Mouse (Mus musculus): ENCODE measurements around the gene Ncl. TPM values are rescaled to one million over a fixed set of nuclear protein-coding genes. Genes with fewer than 3 reads are reported as not detected.
"Not testable (repeated sequence)": the region's sequence is repeated elsewhere in the genome, so short reads cannot be mapped to it uniquely, and the experiment has no call there.

The Ncl gene
- polyA plus RNA-seq, 1 experiment from 2014 or later = 467 TPM

DNA sequence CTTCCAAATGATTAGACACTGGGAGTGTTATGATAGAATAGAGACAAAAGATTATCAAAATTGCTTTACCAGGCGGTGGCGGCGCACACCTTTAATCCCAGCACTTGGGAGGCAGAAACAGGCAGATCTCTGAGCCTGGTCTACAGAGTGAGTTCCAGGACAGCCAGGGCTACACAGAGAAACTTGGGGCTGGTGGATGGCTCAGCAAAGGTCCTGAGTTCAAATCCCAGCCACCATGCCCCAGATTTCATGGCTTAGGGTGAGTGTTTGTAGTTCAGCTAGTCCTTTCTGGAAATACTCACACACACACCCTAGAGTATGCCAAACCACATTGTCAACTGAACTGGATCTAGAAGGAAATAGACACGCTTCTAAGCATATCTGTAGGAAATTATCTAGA lies 14.1 kb downstream of the Ncl start:
- Histone ChIP-seq H3K4me3 (replicated peaks) (no peak overlapping the region), H3K27ac (no peak overlapping the region), H3K36me3 (peaks cover 40% of the 10 kb centered on the region), H3K4me1 (replicated peaks) (no peaks in the 10 kb centered on the region), H3K27me3 (no peaks in the 10 kb centered on the region), H3K9ac (replicated peaks) (no peak overlapping the region), H3K9me3 (no peaks in the 10 kb centered on the region), H3K4me2 (no peak overlapping the region)
- ATAC-seq (ENCODE audit: insufficient number of reproducible peaks, insufficient read depth, low FRiP score, low TSS enrichment, low read depth) = no peak
- WGBS = 96% methylated on average over 4 of the region's 4 CpGs

GRCm38 (mm10) chr1:86343969-86344861 lies 15.0 kb downstream of the Ncl start:
- no peak for ATAC-seq (ENCODE audit: insufficient number of reproducible peaks, insufficient read depth, low FRiP score, low TSS enrichment, low read depth)
- H3K4me3 ChIP-seq (replicated peaks) = no peak overlapping the region
- no peak overlapping the region for H3K4me2 ChIP-seq
- no peaks in the 10 kb centered on the region for H3K27me3 ChIP-seq
- no peaks in the 10 kb centered on the region for H3K9me3 ChIP-seq
- H3K36me3 ChIP-seq = peaks cover 31% of the 10 kb centered on the region
- no peaks in the 10 kb centered on the region for H3K4me1 ChIP-seq (replicated peaks)
- H3K27ac ChIP-seq = no peak overlapping the region
- 63% methylated on average over 4 of the region's 4 CpGs for WGBS
- H3K9ac ChIP-seq (replicated peaks) = no peak overlapping the region

DNA sequence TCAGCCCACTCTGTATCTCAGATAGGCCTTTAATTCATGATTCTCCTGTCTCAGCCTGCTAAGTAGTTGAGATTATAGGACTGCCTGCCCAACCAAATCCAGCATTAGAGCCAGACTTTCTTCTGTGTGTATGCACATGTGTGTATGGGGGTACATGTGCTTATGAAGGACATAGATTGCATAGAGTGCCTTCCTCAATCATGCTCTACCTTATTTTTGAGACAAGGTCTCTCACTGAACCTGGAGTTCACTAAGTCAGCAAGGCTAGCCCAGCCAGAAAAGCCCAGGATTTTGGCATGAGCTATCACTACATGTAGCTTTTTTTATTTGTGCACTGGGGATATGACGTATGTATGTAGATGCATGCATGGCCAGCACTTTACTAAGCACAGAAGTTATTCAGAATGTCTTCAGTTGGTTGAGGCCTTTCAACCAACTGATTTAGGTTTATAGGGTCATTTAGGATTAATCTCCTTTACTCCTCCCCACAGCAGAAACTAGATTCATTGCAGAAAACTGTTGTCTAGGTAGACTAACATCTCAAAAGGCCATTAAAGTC lies 16.0 kb downstream of the Ncl start:
- Histone ChIP-seq H3K4me3 (replicated peaks) (no peak overlapping the region), H3K9me3 (no peaks in the 10 kb centered on the region), H3K27me3 (no peaks in the 10 kb centered on the region), H3K4me1 (replicated peaks) (no peaks in the 10 kb centered on the region), H3K4me2 (no peak overlapping the region), H3K27ac (no peak overlapping the region), H3K36me3 (peaks cover 21% of the 10 kb centered on the region), H3K9ac (replicated peaks) (no peak overlapping the region)
- ATAC-seq (ENCODE audit: insufficient number of reproducible peaks, insufficient read depth, low FRiP score, low TSS enrichment, low read depth) = no peak
- WGBS = 86% methylated on average over 1 of the region's 1 CpGs

DNA sequence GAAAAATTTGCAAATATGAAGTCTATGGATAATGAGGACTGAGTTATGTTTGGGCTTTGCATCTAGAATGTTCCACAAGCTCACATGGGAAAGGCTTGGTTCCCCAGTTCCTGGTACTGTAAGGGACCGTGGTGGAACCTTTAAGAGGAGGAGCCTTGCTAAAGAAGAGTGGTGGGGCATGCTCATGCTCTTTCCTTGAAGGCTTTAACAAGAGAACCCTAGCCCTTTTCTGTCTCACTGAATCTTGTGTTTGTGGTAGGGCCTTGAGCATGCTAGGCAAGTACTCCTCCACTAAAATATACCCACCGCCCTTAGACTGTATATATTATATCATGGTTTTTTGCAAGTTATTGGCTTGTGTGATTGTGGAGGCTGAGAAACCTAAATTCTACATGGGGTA lies 16.8 kb downstream of the Ncl start:
- Histone ChIP-seq H3K9ac (replicated peaks) (no peak overlapping the region), H3K27ac (no peak overlapping the region), H3K4me1 (replicated peaks) (no peaks in the 10 kb centered on the region), H3K4me3 (replicated peaks) (no peak overlapping the region), H3K36me3 (peaks cover 13% of the 10 kb centered on the region), H3K27me3 (no peaks in the 10 kb centered on the region), H3K4me2 (no peak overlapping the region), H3K9me3 (no peaks in the 10 kb centered on the region)
- 94% methylated on average over 2 of the region's 2 CpGs for WGBS
- no peak for ATAC-seq (ENCODE audit: insufficient number of reproducible peaks, insufficient read depth, low FRiP score, low TSS enrichment, low read depth)

- not testable (repeated sequence) for H3K27me3 ChIP-seq; H3K27ac ChIP-seq; H3K4me2 ChIP-seq; H3K4me3 ChIP-seq (replicated peaks); ATAC-seq (ENCODE audit: insufficient number of reproducible peaks, insufficient read depth, low FRiP score, low TSS enrichment, low read depth); H3K9me3 ChIP-seq; H3K4me1 ChIP-seq (replicated peaks); H3K36me3 ChIP-seq; H3K9ac ChIP-seq (replicated peaks)
- WGBS = 94% methylated on average over 2 of the region's 2 CpGs
These were observed 18.1 kb downstream of the Ncl start for GRCm38 (mm10) chr1:86341096-86341495.

GRCm38 (mm10) chr1:86339156-86339812 lies 19.9 kb downstream of the Ncl start:
- Histone ChIP-seq H3K9ac (replicated peaks) (no peak overlapping the region), H3K4me3 (replicated peaks) (no peak overlapping the region), H3K4me1 (replicated peaks) (no peaks in the 10 kb centered on the region), H3K9me3 (no peaks in the 10 kb centered on the region), H3K27ac (no peak overlapping the region), H3K36me3 (no peaks in the 10 kb centered on the region), H3K4me2 (no peak overlapping the region), H3K27me3 (no peaks in the 10 kb centered on the region)
- WGBS = 28% methylated on average over 4 of the region's 4 CpGs
- ATAC-seq (ENCODE audit: insufficient number of reproducible peaks, insufficient read depth, low FRiP score, low TSS enrichment, low read depth) = no peak

DNA sequence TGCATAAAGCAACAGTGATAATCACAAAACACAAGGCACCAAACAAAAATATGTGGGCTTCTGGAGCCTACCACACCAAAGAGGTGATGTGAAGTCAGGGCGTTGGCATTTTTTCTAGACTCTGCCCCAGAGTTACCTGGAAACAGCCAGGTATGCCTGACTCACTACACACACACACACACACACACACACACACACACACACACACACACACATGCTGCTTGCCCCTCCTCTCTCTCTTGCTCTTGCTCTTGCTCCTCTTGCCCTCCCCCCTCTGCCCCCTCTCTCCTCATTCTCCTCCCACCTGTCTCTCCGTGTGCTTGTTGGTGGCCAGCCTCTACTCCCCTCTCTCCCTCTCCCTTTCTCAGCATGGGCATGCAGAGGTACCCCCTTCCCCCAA lies 22.9 kb downstream of the Ncl start:
- ATAC-seq (ENCODE audit: insufficient number of reproducible peaks, insufficient read depth, low FRiP score, low TSS enrichment, low read depth) = no peak
- Histone ChIP-seq H3K9me3 (no peaks in the 10 kb centered on the region), H3K4me1 (replicated peaks) (no peaks in the 10 kb centered on the region), H3K4me3 (replicated peaks) (no peak overlapping the region), H3K9ac (replicated peaks) (no peak overlapping the region), H3K4me2 (no peak overlapping the region), H3K36me3 (no peaks in the 10 kb centered on the region), H3K27me3 (no peaks in the 10 kb centered on the region), H3K27ac (no peak overlapping the region)
- WGBS = 32% methylated on average over 2 of the region's 2 CpGs

- ATAC-seq (ENCODE audit: insufficient number of reproducible peaks, insufficient read depth, low FRiP score, low TSS enrichment, low read depth) = no peak
- no peak overlapping the region for H3K27ac ChIP-seq
- H3K36me3 ChIP-seq = no peaks in the 10 kb centered on the region
- peaks cover 3% of the 10 kb centered on the region; the same call in 1 of the 2 replicates for H3K9me3 ChIP-seq
- H3K9ac ChIP-seq (replicated peaks) = no peak overlapping the region
- H3K27me3 ChIP-seq = no peaks in the 10 kb centered on the region
- WGBS = 86% methylated on average over 8 of the region's 8 CpGs
- no peak overlapping the region for H3K4me2 ChIP-seq
- H3K4me1 ChIP-seq (replicated peaks) = no peaks in the 10 kb centered on the region
- H3K4me3 ChIP-seq (replicated peaks) = no peak overlapping the region
These were observed 38.3 kb downstream of the Ncl start for GRCm38 (mm10) chr1:86320822-86321413.

- peaks cover 15% of the 10 kb centered on the region; the same call in 1 of the 2 replicates for H3K27me3 ChIP-seq
- 33% methylated on average over 15 of the region's 15 CpGs for WGBS
- H3K27ac ChIP-seq = no peak overlapping the region
- no peak overlapping the region for H3K9ac ChIP-seq (replicated peaks)
- H3K4me1 ChIP-seq (replicated peaks) = peaks cover 12% of the 10 kb centered on the region
- H3K4me3 ChIP-seq (replicated peaks) = no peak overlapping the region
- ATAC-seq (ENCODE audit: insufficient number of reproducible peaks, insufficient read depth, low FRiP score, low TSS enrichment, low read depth) = no peak
- H3K4me2 ChIP-seq = no peak overlapping the region; the same call in 1 of the 2 replicates
- no peaks in the 10 kb centered on the region for H3K9me3 ChIP-seq
- H3K36me3 ChIP-seq = no peaks in the 10 kb centered on the region
These were observed 45.5 kb downstream of the Ncl start for GRCm38 (mm10) chr1:86313772-86314125.

GRCm38 (mm10) chr1:86313096-86313771 lies 46.0 kb downstream of the Ncl start:
- Histone ChIP-seq H3K9ac (replicated peaks) (no peak overlapping the region), H3K27me3 (peaks cover 15% of the 10 kb centered on the region; the same call in 1 of the 2 replicates), H3K4me2 (no peak overlapping the region; the same call in 1 of the 2 replicates), H3K27ac (no peak overlapping the region), H3K4me1 (replicated peaks) (peaks cover 13% of the 10 kb centered on the region), H3K4me3 (replicated peaks) (no peak overlapping the region), H3K9me3 (no peaks in the 10 kb centered on the region), H3K36me3 (no peaks in the 10 kb centered on the region)
- 48% methylated on average over 16 of the region's 16 CpGs for WGBS
- no peak for ATAC-seq (ENCODE audit: insufficient number of reproducible peaks, insufficient read depth, low FRiP score, low TSS enrichment, low read depth)

GRCm38 (mm10) chr1:86312269-86312668 lies 46.9 kb downstream of the Ncl start:
- H3K9me3 ChIP-seq = no peaks in the 10 kb centered on the region
- ATAC-seq (ENCODE audit: insufficient number of reproducible peaks, insufficient read depth, low FRiP score, low TSS enrichment, low read depth) = no peak
- WGBS = 66% methylated on average over 3 of the region's 3 CpGs

More at GRCm38 (mm10) chr1:86312269-86312668, 46.9 kb downstream of the Ncl start:
- Histone ChIP-seq H3K9ac (replicated peaks) (no peak overlapping the region), H3K27ac (no peak overlapping the region), H3K36me3 (no peaks in the 10 kb centered on the region), H3K4me3 (replicated peaks) (no peak overlapping the region), H3K4me1 (replicated peaks) (peaks cover 15% of the 10 kb centered on the region), H3K27me3 (peaks cover 15% of the 10 kb centered on the region; the same call in 1 of the 2 replicates), H3K4me2 (no peak overlapping the region)

Measured in limb, embryonic 12.5 days (tissue).